Mouse (Mus musculus): ENCODE results near the gene Cep83. TPM values are rescaled to one million over a fixed set of nuclear protein-coding genes. Genes with fewer than 3 reads are reported as not detected.

The Cep83 gene
- polyA plus RNA-seq, 1 experiment from 2014 or later: 19.1 TPM

GRCm38 (mm10) chr10:94809946-94810472 is 121.6 kb downstream of the Cep83 start:
- Histone ChIP-seq H3K4me3 (ENCODE audit: low read depth, low read length) (no peak overlapping the region), H3K36me3 (ENCODE audit: control insufficient read depth, insufficient read depth, low read length) (no peaks in the 10 kb centered on the region), H3K9ac (ENCODE audit: low read depth, low read length) (no peak overlapping the region), H3K4me2 (no peak overlapping the region), H3K4me1 (replicated peaks; ENCODE audit: control insufficient read depth, insufficient read depth, low read length) (peaks cover 11% of the 10 kb centered on the region; the same call in 1 of the 2 replicates), H3K27ac (ENCODE audit: low read depth, low read length) (no peak overlapping the region), H3K27me3 (replicated peaks; ENCODE audit: control insufficient read depth, insufficient read depth, low read length) (no peaks in the 10 kb centered on the region), H3K9me3 (ENCODE audit: control insufficient read depth, low read length) (no peaks in the 10 kb centered on the region)
- DNase-seq (ENCODE audit: low spot score) (no peak), ATAC-seq (replicated peaks; ENCODE audit: low FRiP score) (no peak)
- WGBS: 73% methylated on average over 7 of the region's 7 CpGs

GRCm38 (mm10) chr10:94811907-94812851 is 123.7 kb downstream of the Cep83 start:
- Histone ChIP-seq H3K9ac (ENCODE audit: low read depth, low read length) (no peak overlapping the region), H3K36me3 (ENCODE audit: control insufficient read depth, insufficient read depth, low read length) (no peaks in the 10 kb centered on the region), H3K27ac (ENCODE audit: low read depth, low read length) (no peak overlapping the region), H3K4me3 (ENCODE audit: low read depth, low read length) (no peak overlapping the region), H3K4me1 (replicated peaks; ENCODE audit: control insufficient read depth, insufficient read depth, low read length) (peaks cover 9% of the 10 kb centered on the region; the same call in 1 of the 2 replicates), H3K4me2 (no peak overlapping the region), H3K9me3 (ENCODE audit: control insufficient read depth, low read length) (no peaks in the 10 kb centered on the region), H3K27me3 (replicated peaks; ENCODE audit: control insufficient read depth, insufficient read depth, low read length) (no peaks in the 10 kb centered on the region)
- ATAC-seq (replicated peaks; ENCODE audit: low FRiP score) (no peak), DNase-seq (ENCODE audit: low spot score) (no peak)
- 69% methylated on average over 17 of the region's 17 CpGs for WGBS

GRCm38 (mm10) chr10:94818127-94818526 is 129.7 kb downstream of the Cep83 start:
- Histone ChIP-seq H3K27me3 (replicated peaks; ENCODE audit: control insufficient read depth, insufficient read depth, low read length) (no peaks in the 10 kb centered on the region), H3K4me1 (replicated peaks; ENCODE audit: control insufficient read depth, insufficient read depth, low read length) (no peaks in the 10 kb centered on the region), H3K4me3 (ENCODE audit: low read depth, low read length) (no peak overlapping the region), H3K9ac (ENCODE audit: low read depth, low read length) (no peak overlapping the region), H3K9me3 (ENCODE audit: control insufficient read depth, low read length) (no peaks in the 10 kb centered on the region), H3K4me2 (no peak overlapping the region), H3K27ac (ENCODE audit: low read depth, low read length) (no peak overlapping the region), H3K36me3 (ENCODE audit: control insufficient read depth, insufficient read depth, low read length) (no peaks in the 10 kb centered on the region)
- no peak for ATAC-seq (replicated peaks; ENCODE audit: low FRiP score)
- DNase-seq (ENCODE audit: low spot score): no peak
- WGBS: 85% methylated on average over 3 of the region's 3 CpGs

- Histone ChIP-seq H3K36me3 (ENCODE audit: control insufficient read depth, insufficient read depth, low read length) (no peaks in the 10 kb centered on the region), H3K9me3 (ENCODE audit: control insufficient read depth, low read length) (no peaks in the 10 kb centered on the region), H3K27me3 (replicated peaks; ENCODE audit: control insufficient read depth, insufficient read depth, low read length) (no peaks in the 10 kb centered on the region), H3K4me1 (replicated peaks; ENCODE audit: control insufficient read depth, insufficient read depth, low read length) (no peaks in the 10 kb centered on the region), H3K4me2 (no peak overlapping the region), H3K4me3 (ENCODE audit: low read depth, low read length) (no peak overlapping the region), H3K27ac (ENCODE audit: low read depth, low read length) (no peak overlapping the region), H3K9ac (ENCODE audit: low read depth, low read length) (no peak overlapping the region)
- DNase-seq (ENCODE audit: low spot score) (no peak), ATAC-seq (replicated peaks; ENCODE audit: low FRiP score) (no peak)
- 89% methylated on average over 17 of the region's 17 CpGs for WGBS
Measured at GRCm38 (mm10) chr10:94818781-94819665, 130.6 kb downstream of the Cep83 start.

GRCm38 (mm10) chr10:94823971-94824760 is 135.7 kb downstream of the Cep83 start:
- H3K4me3 ChIP-seq (ENCODE audit: low read depth, low read length): no peak overlapping the region
- ATAC-seq (replicated peaks; ENCODE audit: low FRiP score) (no peak), DNase-seq (ENCODE audit: low spot score) (no peak)
- no peaks in the 10 kb centered on the region for H3K27me3 ChIP-seq (replicated peaks; ENCODE audit: control insufficient read depth, insufficient read depth, low read length)
- H3K4me2 ChIP-seq: no peak overlapping the region
- no peak overlapping the region for H3K27ac ChIP-seq (ENCODE audit: low read depth, low read length)
- no peaks in the 10 kb centered on the region for H3K9me3 ChIP-seq (ENCODE audit: control insufficient read depth, low read length)
- H3K4me1 ChIP-seq (replicated peaks; ENCODE audit: control insufficient read depth, insufficient read depth, low read length): no peaks in the 10 kb centered on the region
- no peaks in the 10 kb centered on the region for H3K36me3 ChIP-seq (ENCODE audit: control insufficient read depth, insufficient read depth, low read length)
- 72% methylated on average over 11 of the region's 11 CpGs for WGBS
- no peak overlapping the region for H3K9ac ChIP-seq (ENCODE audit: low read depth, low read length)

- 97% methylated on average over 2 of the region's 2 CpGs for WGBS
- H3K4me1 ChIP-seq (replicated peaks; ENCODE audit: control insufficient read depth, insufficient read depth, low read length): no peaks in the 10 kb centered on the region
- no peak for DNase-seq (ENCODE audit: low spot score)
- H3K36me3 ChIP-seq (ENCODE audit: control insufficient read depth, insufficient read depth, low read length): no peaks in the 10 kb centered on the region
- no peak for ATAC-seq (replicated peaks; ENCODE audit: low FRiP score)
- no peak overlapping the region for H3K4me3 ChIP-seq (ENCODE audit: low read depth, low read length)
- no peaks in the 10 kb centered on the region for H3K9me3 ChIP-seq (ENCODE audit: control insufficient read depth, low read length)
- H3K27ac ChIP-seq (ENCODE audit: low read depth, low read length): no peak overlapping the region
- H3K27me3 ChIP-seq (replicated peaks; ENCODE audit: control insufficient read depth, insufficient read depth, low read length): no peaks in the 10 kb centered on the region
- no peak overlapping the region for H3K4me2 ChIP-seq
- H3K9ac ChIP-seq (ENCODE audit: low read depth, low read length): no peak overlapping the region
Measured at GRCm38 (mm10) chr10:94825951-94826350, 137.5 kb downstream of the Cep83 start.

- Histone ChIP-seq H3K27me3 (replicated peaks; ENCODE audit: control insufficient read depth, insufficient read depth, low read length) (no peaks in the 10 kb centered on the region), H3K36me3 (ENCODE audit: control insufficient read depth, insufficient read depth, low read length) (no peaks in the 10 kb centered on the region), H3K4me3 (ENCODE audit: low read depth, low read length) (no peak overlapping the region), H3K4me1 (replicated peaks; ENCODE audit: control insufficient read depth, insufficient read depth, low read length) (no peaks in the 10 kb centered on the region), H3K27ac (ENCODE audit: low read depth, low read length) (no peak overlapping the region), H3K9ac (ENCODE audit: low read depth, low read length) (no peak overlapping the region), H3K4me2 (no peak overlapping the region), H3K9me3 (ENCODE audit: control insufficient read depth, low read length) (no peaks in the 10 kb centered on the region)
- DNase-seq (ENCODE audit: low spot score) (no peak), ATAC-seq (replicated peaks; ENCODE audit: low FRiP score) (no peak)
- 92% methylated on average over 12 of the region's 12 CpGs for WGBS
Measured at GRCm38 (mm10) chr10:94826436-94826835, 138.0 kb downstream of the Cep83 start.

DNA sequence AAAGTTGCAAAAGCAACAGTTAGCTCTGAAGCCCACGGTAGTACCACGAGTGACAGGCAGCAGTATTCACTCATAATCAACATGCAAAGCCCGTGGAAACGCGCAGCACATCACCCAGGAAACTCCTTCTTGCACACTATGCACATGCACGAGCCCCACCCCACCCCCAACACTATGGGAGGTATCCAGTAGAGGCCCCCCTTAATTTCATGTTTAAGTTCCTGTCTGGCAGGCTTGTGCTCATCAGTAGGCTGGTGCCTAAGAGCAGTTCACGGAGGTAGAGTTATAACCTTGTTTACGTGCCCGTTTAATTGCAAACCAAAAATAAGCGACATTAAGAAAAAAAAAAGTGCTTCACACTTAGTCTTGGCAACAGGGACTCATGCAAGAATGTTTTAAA is 138.9 kb downstream of the Cep83 start:
- Histone ChIP-seq H3K36me3 (ENCODE audit: control insufficient read depth, insufficient read depth, low read length) (no peaks in the 10 kb centered on the region), H3K27ac (ENCODE audit: low read depth, low read length) (no peak overlapping the region), H3K27me3 (replicated peaks; ENCODE audit: control insufficient read depth, insufficient read depth, low read length) (no peaks in the 10 kb centered on the region), H3K4me2 (no peak overlapping the region), H3K4me1 (replicated peaks; ENCODE audit: control insufficient read depth, insufficient read depth, low read length) (no peaks in the 10 kb centered on the region), H3K4me3 (ENCODE audit: low read depth, low read length) (no peak overlapping the region), H3K9ac (ENCODE audit: low read depth, low read length) (no peak overlapping the region), H3K9me3 (ENCODE audit: control insufficient read depth, low read length) (no peaks in the 10 kb centered on the region)
- WGBS: 92% methylated on average over 10 of the region's 10 CpGs
- no peak for ATAC-seq (replicated peaks; ENCODE audit: low FRiP score)
- no peak for DNase-seq (ENCODE audit: low spot score)

All from liver, embryonic 11.5 days (tissue).